Mouse (Mus musculus): ENCODE results near the gene Col8a1. TPM values are rescaled to one million over a fixed set of nuclear protein-coding genes. Genes with fewer than 3 reads are reported as not detected.

The Col8a1 gene
- polyA plus RNA-seq, 1 experiment from 2014 or later: 1.7 TPM

DNA sequence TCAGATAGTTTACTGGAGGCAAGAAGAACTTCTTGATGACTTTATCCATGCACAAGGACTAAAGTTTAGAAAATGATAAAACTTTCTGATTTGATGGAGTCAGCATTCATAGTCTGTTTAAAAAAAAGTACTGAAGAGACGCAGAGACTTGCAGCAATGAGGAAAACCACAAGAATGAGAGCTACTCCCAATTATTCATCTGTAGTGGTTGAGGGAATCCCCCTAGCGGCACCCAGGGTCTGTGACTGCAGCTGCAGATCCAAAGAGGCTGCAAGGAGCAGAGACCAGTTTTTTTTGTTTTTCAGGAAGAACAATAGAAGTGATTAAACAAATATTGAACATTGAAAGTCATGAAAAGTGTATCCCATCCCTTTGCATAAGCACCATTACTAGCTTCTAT, 4.0 kb downstream of the Col8a1 start:
- Histone ChIP-seq H3K4me1 (replicated peaks; ENCODE audit: control insufficient read depth, insufficient read depth, low read length) (peaks cover 9% of the 10 kb centered on the region), H3K9ac (replicated peaks; ENCODE audit: low read depth, low read length) (no peak overlapping the region), H3K36me3 (ENCODE audit: control insufficient read depth, insufficient read depth) (no peaks in the 10 kb centered on the region), H3K4me3 (replicated peaks; ENCODE audit: low read length) (no peak overlapping the region), H3K4me2 (ENCODE audit: low read length) (no peak overlapping the region), H3K27ac (ENCODE audit: low read length) (no peak overlapping the region), H3K27me3 (replicated peaks; ENCODE audit: control insufficient read depth, insufficient read depth, low read length) (no peaks in the 10 kb centered on the region; the same call in 1 of the 2 replicates), H3K9me3 (ENCODE audit: control insufficient read depth, low read length) (no peaks in the 10 kb centered on the region)
- no peak for ATAC-seq
- 62% methylated on average over 2 of the region's 2 CpGs for WGBS

DNA sequence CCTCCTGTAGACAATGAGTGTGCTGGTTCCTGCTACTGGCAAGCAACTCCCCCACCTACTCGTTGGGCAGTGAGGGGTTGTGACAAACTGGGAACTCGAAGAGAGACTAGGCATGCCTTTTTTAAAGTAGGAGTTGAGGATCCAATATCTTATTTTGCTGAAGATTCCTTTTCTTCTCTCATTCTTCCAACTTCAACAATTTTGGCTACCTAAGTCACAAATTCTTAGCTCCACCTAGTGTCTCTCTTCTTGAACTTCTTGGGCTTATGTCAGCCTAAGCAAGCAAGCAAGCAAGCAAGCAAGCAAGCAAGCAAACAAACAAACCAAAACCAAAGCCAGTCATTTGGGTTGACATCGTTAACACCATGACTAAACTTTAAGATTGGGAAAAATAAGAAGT, 6.4 kb downstream of the Col8a1 start:
- no peak overlapping the region for H3K4me2 ChIP-seq (ENCODE audit: low read length)
- no peak for ATAC-seq
- H3K4me1 ChIP-seq (replicated peaks; ENCODE audit: control insufficient read depth, insufficient read depth, low read length): no peaks in the 10 kb centered on the region
- WGBS: 80% methylated on average over 3 of the region's 3 CpGs
- no peaks in the 10 kb centered on the region for H3K9me3 ChIP-seq (ENCODE audit: control insufficient read depth, low read length)
- no peak overlapping the region for H3K9ac ChIP-seq (replicated peaks; ENCODE audit: low read depth, low read length)
- no peak overlapping the region for H3K27ac ChIP-seq (ENCODE audit: low read length)
- H3K4me3 ChIP-seq (replicated peaks; ENCODE audit: low read length): no peak overlapping the region
- no peaks in the 10 kb centered on the region for H3K36me3 ChIP-seq (ENCODE audit: control insufficient read depth, insufficient read depth)
- H3K27me3 ChIP-seq (replicated peaks; ENCODE audit: control insufficient read depth, insufficient read depth, low read length): no peaks in the 10 kb centered on the region

- Histone ChIP-seq H3K9ac (replicated peaks; ENCODE audit: low read depth, low read length) (no peak overlapping the region), H3K9me3 (ENCODE audit: control insufficient read depth, low read length) (no peaks in the 10 kb centered on the region), H3K27ac (ENCODE audit: low read length) (no peak overlapping the region), H3K4me3 (replicated peaks; ENCODE audit: low read length) (no peak overlapping the region), H3K36me3 (ENCODE audit: control insufficient read depth, insufficient read depth) (no peaks in the 10 kb centered on the region), H3K4me1 (replicated peaks; ENCODE audit: control insufficient read depth, insufficient read depth, low read length) (no peaks in the 10 kb centered on the region), H3K27me3 (replicated peaks; ENCODE audit: control insufficient read depth, insufficient read depth, low read length) (no peaks in the 10 kb centered on the region), H3K4me2 (ENCODE audit: low read length) (no peak overlapping the region)
- no peak for ATAC-seq
- WGBS: 92% methylated on average over 2 of the region's 2 CpGs
Observed at GRCm38 (mm10) chr16:57747357-57748056, 7.0 kb downstream of the Col8a1 start.

DNA sequence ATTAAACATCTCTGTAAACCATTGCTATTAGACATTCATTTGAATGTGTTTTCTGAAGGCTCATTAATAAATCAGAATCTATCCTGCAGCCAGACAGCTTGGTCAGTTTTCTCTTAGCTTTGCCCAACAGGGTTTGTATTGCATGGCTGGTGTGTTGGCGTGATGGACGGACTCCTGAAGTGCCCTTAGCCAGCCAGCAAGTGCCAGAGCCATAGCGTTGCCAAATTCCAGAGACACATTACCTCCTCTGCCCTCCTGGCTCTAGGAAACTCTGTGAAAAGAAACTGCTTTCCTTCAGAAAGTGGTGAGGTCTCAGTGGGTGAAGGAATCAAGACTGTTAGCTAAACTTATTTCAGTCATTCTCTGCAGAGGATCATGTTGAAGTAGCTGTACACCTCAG, 14.4 kb downstream of the Col8a1 start:
- H3K9ac ChIP-seq (replicated peaks; ENCODE audit: low read depth, low read length): no peak overlapping the region
- H3K9me3 ChIP-seq (ENCODE audit: control insufficient read depth, low read length): no peaks in the 10 kb centered on the region
- ATAC-seq: no peak
- 83% methylated on average over 3 of the region's 3 CpGs for WGBS
- H3K4me1 ChIP-seq (replicated peaks; ENCODE audit: control insufficient read depth, insufficient read depth, low read length): no peaks in the 10 kb centered on the region
- H3K36me3 ChIP-seq (ENCODE audit: control insufficient read depth, insufficient read depth): no peaks in the 10 kb centered on the region
- H3K27ac ChIP-seq (ENCODE audit: low read length): no peak overlapping the region
- H3K4me2 ChIP-seq (ENCODE audit: low read length): no peak overlapping the region
- no peaks in the 10 kb centered on the region for H3K27me3 ChIP-seq (replicated peaks; ENCODE audit: control insufficient read depth, insufficient read depth, low read length)
- H3K4me3 ChIP-seq (replicated peaks; ENCODE audit: low read length): no peak overlapping the region

DNA sequence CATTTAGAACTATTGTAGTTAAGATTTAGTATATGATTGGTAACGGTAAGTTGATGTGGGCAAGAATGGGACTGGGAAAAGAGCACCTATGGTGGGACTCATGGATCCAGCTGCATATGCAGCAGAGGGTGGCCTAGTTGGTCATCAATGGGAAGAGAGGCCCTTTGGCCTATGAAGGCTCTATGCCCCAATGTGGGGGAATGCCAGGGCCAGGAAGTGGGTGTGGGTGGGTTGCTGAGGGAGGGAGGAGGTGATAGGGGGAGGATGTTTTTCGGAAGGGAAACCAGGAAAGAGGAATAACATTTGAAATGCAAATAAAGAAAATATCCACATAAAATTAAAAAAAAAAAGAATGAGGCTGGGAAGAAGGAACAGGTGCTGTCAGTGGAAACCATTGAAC, 19.6 kb downstream of the Col8a1 start:
- ATAC-seq: no peak
- Histone ChIP-seq H3K27ac (ENCODE audit: low read length) (no peak overlapping the region), H3K4me3 (replicated peaks; ENCODE audit: low read length) (no peak overlapping the region), H3K36me3 (ENCODE audit: control insufficient read depth, insufficient read depth) (no peaks in the 10 kb centered on the region), H3K4me1 (replicated peaks; ENCODE audit: control insufficient read depth, insufficient read depth, low read length) (no peaks in the 10 kb centered on the region), H3K9ac (replicated peaks; ENCODE audit: low read depth, low read length) (no peak overlapping the region), H3K9me3 (ENCODE audit: control insufficient read depth, low read length) (no peaks in the 10 kb centered on the region), H3K27me3 (replicated peaks; ENCODE audit: control insufficient read depth, insufficient read depth, low read length) (no peaks in the 10 kb centered on the region), H3K4me2 (ENCODE audit: low read length) (no peak overlapping the region)
- 93% methylated on average over 2 of the region's 2 CpGs for WGBS

DNA sequence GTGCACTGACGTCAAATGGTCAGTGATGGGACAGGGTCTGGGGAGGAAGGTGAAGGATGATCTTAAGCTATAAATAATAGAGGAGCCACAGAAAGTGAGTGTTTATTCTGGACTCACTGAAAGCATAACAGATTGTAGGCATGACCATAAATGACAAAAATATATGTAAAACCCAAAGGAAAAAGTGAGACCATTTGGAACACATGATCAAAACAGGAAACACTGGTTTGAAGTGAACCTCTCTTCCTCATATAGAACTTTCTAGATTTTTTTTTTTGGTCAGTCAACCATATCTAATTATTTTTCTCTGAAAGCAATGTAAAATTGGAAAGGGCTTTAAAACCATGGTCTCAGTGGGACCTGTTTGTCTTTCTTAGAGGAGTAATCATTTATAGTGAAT, 21.0 kb downstream of the Col8a1 start:
- H3K27ac ChIP-seq (ENCODE audit: low read length): no peak overlapping the region
- H3K36me3 ChIP-seq (ENCODE audit: control insufficient read depth, insufficient read depth): no peaks in the 10 kb centered on the region
- 93% methylated on average over 1 of the region's 1 CpGs for WGBS
- H3K4me1 ChIP-seq (replicated peaks; ENCODE audit: control insufficient read depth, insufficient read depth, low read length): no peaks in the 10 kb centered on the region
- no peak overlapping the region for H3K9ac ChIP-seq (replicated peaks; ENCODE audit: low read depth, low read length)
- no peaks in the 10 kb centered on the region for H3K9me3 ChIP-seq (ENCODE audit: control insufficient read depth, low read length)
- no peaks in the 10 kb centered on the region for H3K27me3 ChIP-seq (replicated peaks; ENCODE audit: control insufficient read depth, insufficient read depth, low read length)
- ATAC-seq: no peak
- H3K4me2 ChIP-seq (ENCODE audit: low read length): no peak overlapping the region
- no peak overlapping the region for H3K4me3 ChIP-seq (replicated peaks; ENCODE audit: low read length)

GRCm38 (mm10) chr16:57733139-57733538, 21.4 kb downstream of the Col8a1 start:
- Histone ChIP-seq H3K27me3 (replicated peaks; ENCODE audit: control insufficient read depth, insufficient read depth, low read length) (no peaks in the 10 kb centered on the region), H3K4me1 (replicated peaks; ENCODE audit: control insufficient read depth, insufficient read depth, low read length) (no peaks in the 10 kb centered on the region), H3K27ac (ENCODE audit: low read length) (no peak overlapping the region), H3K9me3 (ENCODE audit: control insufficient read depth, low read length) (no peaks in the 10 kb centered on the region), H3K4me2 (ENCODE audit: low read length) (no peak overlapping the region), H3K9ac (replicated peaks; ENCODE audit: low read depth, low read length) (no peak overlapping the region), H3K4me3 (replicated peaks; ENCODE audit: low read length) (no peak overlapping the region), H3K36me3 (ENCODE audit: control insufficient read depth, insufficient read depth) (no peaks in the 10 kb centered on the region)
- ATAC-seq: no peak
- WGBS: 89% methylated on average over 3 of the region's 3 CpGs

DNA sequence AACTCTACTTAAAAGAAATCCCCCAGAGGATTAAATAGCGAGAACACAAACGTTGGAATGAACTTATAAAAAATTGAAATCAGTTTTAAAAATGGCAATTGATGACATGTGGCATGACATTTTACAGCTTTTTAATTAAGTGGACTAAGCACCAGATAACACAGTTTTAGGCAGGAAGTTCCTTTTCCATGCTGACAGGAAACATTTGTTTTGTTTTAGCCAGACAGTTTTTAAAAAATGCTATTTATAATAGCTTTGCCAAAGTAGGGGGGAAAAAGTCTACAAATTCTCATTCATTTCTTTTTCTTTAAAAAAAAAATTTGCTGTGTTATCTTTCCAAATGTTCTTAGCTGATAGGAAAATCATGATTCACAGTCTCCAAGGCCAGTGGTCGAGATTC, 29.6 kb downstream of the Col8a1 start:
- WGBS: 79% methylated on average over 3 of the region's 3 CpGs
- no peak overlapping the region for H3K9ac ChIP-seq (replicated peaks; ENCODE audit: low read depth, low read length)
- ATAC-seq: no peak
- H3K4me1 ChIP-seq (replicated peaks; ENCODE audit: control insufficient read depth, insufficient read depth, low read length): no peaks in the 10 kb centered on the region
- H3K36me3 ChIP-seq (ENCODE audit: control insufficient read depth, insufficient read depth): no peaks in the 10 kb centered on the region
- no peaks in the 10 kb centered on the region for H3K9me3 ChIP-seq (ENCODE audit: control insufficient read depth, low read length)
- H3K4me3 ChIP-seq (replicated peaks; ENCODE audit: low read length): no peak overlapping the region
- no peaks in the 10 kb centered on the region for H3K27me3 ChIP-seq (replicated peaks; ENCODE audit: control insufficient read depth, insufficient read depth, low read length)
- H3K4me2 ChIP-seq (ENCODE audit: low read length): no peak overlapping the region
- H3K27ac ChIP-seq (ENCODE audit: low read length): no peak overlapping the region

- no peaks in the 10 kb centered on the region for H3K36me3 ChIP-seq (ENCODE audit: control insufficient read depth, insufficient read depth)
- H3K4me1 ChIP-seq (replicated peaks; ENCODE audit: control insufficient read depth, insufficient read depth, low read length): no peaks in the 10 kb centered on the region
- no peaks in the 10 kb centered on the region for H3K27me3 ChIP-seq (replicated peaks; ENCODE audit: control insufficient read depth, insufficient read depth, low read length)
- H3K9me3 ChIP-seq (ENCODE audit: control insufficient read depth, low read length): no peaks in the 10 kb centered on the region
- no peak overlapping the region for H3K27ac ChIP-seq (ENCODE audit: low read length)
- no peak overlapping the region for H3K4me2 ChIP-seq (ENCODE audit: low read length)
- 76% methylated on average over 2 of the region's 2 CpGs for WGBS
- H3K4me3 ChIP-seq (replicated peaks; ENCODE audit: low read length): no peak overlapping the region
- H3K9ac ChIP-seq (replicated peaks; ENCODE audit: low read depth, low read length): no peak overlapping the region
- ATAC-seq: no peak
Observed at GRCm38 (mm10) chr16:57718982-57719381, 35.6 kb downstream of the Col8a1 start.

DNA sequence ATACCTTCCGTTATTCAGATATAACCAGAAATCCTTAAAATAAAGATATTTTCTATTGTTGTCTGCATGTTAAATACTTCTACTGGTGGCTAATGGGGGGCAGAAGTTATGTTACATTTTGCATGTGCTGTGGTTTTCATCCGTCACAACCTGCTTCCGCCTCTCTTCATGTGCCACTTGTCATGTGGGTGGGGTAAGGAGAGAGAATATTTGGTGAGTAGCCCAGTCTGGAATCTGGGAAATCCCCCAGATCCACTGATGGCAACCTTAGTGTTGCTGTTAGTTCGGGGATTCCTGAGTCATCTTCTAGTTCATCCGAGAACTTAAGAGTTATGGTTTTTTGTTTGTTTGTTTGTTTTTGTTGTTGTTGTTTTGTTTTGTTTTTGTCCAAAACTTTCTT, 55.8 kb downstream of the Col8a1 start:
- no peak overlapping the region for H3K27ac ChIP-seq (ENCODE audit: low read length)
- H3K27me3 ChIP-seq (replicated peaks; ENCODE audit: control insufficient read depth, insufficient read depth, low read length): no peaks in the 10 kb centered on the region
- H3K9me3 ChIP-seq (ENCODE audit: control insufficient read depth, low read length): no peaks in the 10 kb centered on the region
- 94% methylated on average over 5 of the region's 5 CpGs for WGBS
- no peaks in the 10 kb centered on the region for H3K36me3 ChIP-seq (ENCODE audit: control insufficient read depth, insufficient read depth)
- no peak for ATAC-seq
- no peak overlapping the region for H3K9ac ChIP-seq (replicated peaks; ENCODE audit: low read depth, low read length)
- no peaks in the 10 kb centered on the region for H3K4me1 ChIP-seq (replicated peaks; ENCODE audit: control insufficient read depth, insufficient read depth, low read length)
- H3K4me3 ChIP-seq (replicated peaks; ENCODE audit: low read length): no peak overlapping the region
- H3K4me2 ChIP-seq (ENCODE audit: low read length): no peak overlapping the region
